Mouse (Mus musculus): ENCODE results near the gene Wdr35. TPM values are rescaled to one million over a fixed set of nuclear protein-coding genes. Genes with fewer than 3 reads are reported as not detected.

Wdr35 gene
- polyA plus RNA-seq, 1 experiment from 2014 or later: 22.8 TPM

DNA sequence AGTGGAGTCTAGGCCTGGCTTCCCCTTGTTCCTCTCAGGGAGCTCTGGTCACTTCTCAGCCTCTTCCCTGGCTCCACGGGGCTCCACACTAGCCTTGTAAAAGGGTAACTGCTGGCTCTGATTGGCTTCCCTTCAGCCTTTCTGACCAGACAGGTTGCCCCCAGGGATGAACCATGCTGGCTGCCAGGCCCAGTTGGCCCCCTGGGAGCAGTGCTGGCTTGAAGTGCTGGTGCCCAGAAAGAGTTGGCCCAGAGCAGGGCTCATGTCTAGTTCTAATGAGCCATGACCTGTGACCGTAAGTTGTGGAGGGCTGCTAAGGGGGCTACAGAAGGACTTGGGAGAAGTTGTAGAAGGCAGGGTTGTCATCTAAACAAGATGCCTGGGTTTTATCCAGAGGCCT is 80.3 kb downstream of the Wdr35 start:
- Histone ChIP-seq H3K4me2 (no peak overlapping the region), H3K27me3 (no peaks in the 10 kb centered on the region), H3K27ac (no peak overlapping the region), H3K4me3 (no peak overlapping the region), H3K4me1 (peaks cover 12% of the 10 kb centered on the region; the same call in 1 of the 2 replicates), H3K9ac (no peak overlapping the region), H3K36me3 (no peaks in the 10 kb centered on the region), H3K9me3 (no peaks in the 10 kb centered on the region)
- 71% methylated on average over 2 of the region's 2 CpGs for WGBS
- no peak for ATAC-seq (ENCODE audit: borderline replicate concordance, extremely low read depth, low FRiP score, low TSS enrichment)

DNA sequence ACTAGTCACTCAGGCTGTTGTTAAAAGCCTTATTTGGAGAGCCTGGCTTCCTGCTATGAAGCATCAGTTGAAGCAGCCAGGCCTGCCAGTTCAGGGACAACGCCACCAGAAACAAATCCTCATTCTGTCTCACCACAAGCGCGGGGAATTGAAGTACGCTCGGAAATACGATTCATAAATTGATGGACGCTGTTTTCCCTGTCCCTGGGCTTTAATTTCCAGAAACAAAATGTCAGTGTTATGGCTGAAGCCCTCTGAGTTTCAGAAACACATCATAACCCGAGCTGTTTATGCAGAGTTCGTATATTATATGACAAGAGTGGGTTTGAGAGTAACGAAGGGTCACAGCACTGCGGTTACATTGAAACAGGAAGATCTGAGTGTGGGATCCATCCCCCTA is 81.6 kb downstream of the Wdr35 start:
- Histone ChIP-seq H3K4me2 (no peak overlapping the region), H3K4me3 (no peak overlapping the region), H3K27ac (peak overlapping the region; percentile 11; the same call in 1 of the 2 replicates), H3K4me1 (peaks cover 12% of the 10 kb centered on the region; the same call in 1 of the 2 replicates), H3K9ac (no peak overlapping the region), H3K9me3 (no peaks in the 10 kb centered on the region), H3K36me3 (no peaks in the 10 kb centered on the region), H3K27me3 (no peaks in the 10 kb centered on the region)
- WGBS: 35% methylated on average over 11 of the region's 11 CpGs
- ATAC-seq (ENCODE audit: borderline replicate concordance, extremely low read depth, low FRiP score, low TSS enrichment): no peak

DNA sequence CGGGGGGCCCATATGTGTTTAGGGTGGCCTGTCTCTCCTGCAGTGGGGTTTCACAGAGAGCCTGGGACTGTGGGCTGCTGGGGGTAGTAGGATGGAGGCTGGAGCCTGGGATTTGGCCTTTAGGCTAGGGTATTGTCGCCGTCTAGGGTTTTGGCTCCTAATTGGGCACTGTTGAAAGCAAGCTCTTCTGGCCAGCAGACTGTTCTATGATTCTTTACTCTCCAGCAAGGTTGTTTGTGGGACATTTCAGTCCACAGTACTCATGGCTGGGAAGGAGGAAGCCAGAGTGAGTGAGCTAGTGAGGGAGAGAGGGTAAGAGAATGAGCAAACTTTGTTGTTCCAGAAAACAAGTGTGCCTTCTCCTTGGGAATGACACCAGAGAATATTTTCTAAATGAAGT is 85.8 kb downstream of the Wdr35 start:
- no peaks in the 10 kb centered on the region for H3K9me3 ChIP-seq
- H3K9ac ChIP-seq: no peak overlapping the region
- H3K27ac ChIP-seq: no peak overlapping the region
- no peak overlapping the region for H3K4me3 ChIP-seq
- no peak for ATAC-seq (ENCODE audit: borderline replicate concordance, extremely low read depth, low FRiP score, low TSS enrichment)
- 92% methylated on average over 3 of the region's 3 CpGs for WGBS
- H3K27me3 ChIP-seq: no peaks in the 10 kb centered on the region
- no peak overlapping the region for H3K4me2 ChIP-seq
- H3K36me3 ChIP-seq: no peaks in the 10 kb centered on the region
- H3K4me1 ChIP-seq: peaks cover 8% of the 10 kb centered on the region; the same call in 1 of the 2 replicates

DNA sequence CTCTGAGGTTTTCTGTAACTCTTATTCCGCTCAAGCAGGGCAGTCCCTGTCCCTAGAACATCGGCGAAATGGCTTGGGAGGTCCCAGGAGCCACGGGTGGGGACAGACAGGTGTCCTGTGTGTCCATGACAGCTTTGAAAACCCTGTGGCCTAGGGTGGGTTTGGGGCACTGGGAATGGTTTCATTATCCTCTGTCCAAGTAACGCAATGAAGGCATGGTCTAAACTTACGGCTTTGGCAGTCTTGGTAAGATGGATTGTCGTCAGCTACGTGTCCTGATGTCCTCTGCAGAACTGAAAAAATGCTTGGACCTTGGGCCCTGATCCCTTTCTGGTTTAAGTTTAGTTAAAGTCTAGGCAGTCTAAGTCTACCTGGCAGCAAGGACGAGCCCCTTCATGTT is 86.3 kb downstream of the Wdr35 start:
- Histone ChIP-seq H3K36me3 (no peaks in the 10 kb centered on the region), H3K4me2 (no peak overlapping the region), H3K27ac (no peak overlapping the region), H3K27me3 (no peaks in the 10 kb centered on the region), H3K4me3 (no peak overlapping the region), H3K9ac (no peak overlapping the region), H3K9me3 (no peaks in the 10 kb centered on the region), H3K4me1 (peaks cover 4% of the 10 kb centered on the region; the same call in 1 of the 2 replicates)
- WGBS: 82% methylated on average over 9 of the region's 9 CpGs
- no peak for ATAC-seq (ENCODE audit: borderline replicate concordance, extremely low read depth, low FRiP score, low TSS enrichment)

- Histone ChIP-seq H3K4me3 (no peak overlapping the region), H3K9ac (no peak overlapping the region), H3K4me1 (no peaks in the 10 kb centered on the region), H3K27me3 (no peaks in the 10 kb centered on the region), H3K9me3 (no peaks in the 10 kb centered on the region), H3K4me2 (no peak overlapping the region), H3K27ac (no peak overlapping the region), H3K36me3 (no peaks in the 10 kb centered on the region)
- 73% methylated on average over 6 of the region's 6 CpGs for WGBS
- ATAC-seq (ENCODE audit: borderline replicate concordance, extremely low read depth, low FRiP score, low TSS enrichment): no peak
These were observed 89.9 kb downstream of the Wdr35 start for GRCm38 (mm10) chr12:9063611-9064010.

DNA sequence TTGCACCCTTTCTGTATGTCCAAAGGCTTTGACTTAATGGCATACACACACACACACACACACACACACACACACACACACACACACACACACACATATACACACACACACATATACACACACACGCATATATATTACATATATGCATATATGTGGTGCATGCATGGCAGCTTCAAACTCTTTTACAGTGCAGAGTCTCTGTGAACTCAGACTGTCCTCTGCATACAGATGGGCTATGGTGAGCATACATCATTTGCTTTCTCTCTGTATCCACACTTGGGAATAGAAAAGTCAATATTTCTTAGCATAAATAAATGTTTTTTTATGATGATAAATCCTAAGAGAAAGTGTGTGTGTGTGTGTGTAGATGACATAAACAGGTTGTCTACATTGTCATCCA is 97.4 kb downstream of the Wdr35 start:
- no peak for ATAC-seq (ENCODE audit: borderline replicate concordance, extremely low read depth, low FRiP score, low TSS enrichment)
- Histone ChIP-seq H3K9me3 (no peaks in the 10 kb centered on the region), H3K27ac (no peak overlapping the region), H3K9ac (no peak overlapping the region), H3K36me3 (no peaks in the 10 kb centered on the region), H3K4me2 (no peak overlapping the region), H3K4me3 (no peak overlapping the region), H3K27me3 (no peaks in the 10 kb centered on the region), H3K4me1 (0 out of 2 replicates have a peak, but pooled peaks cover 3% of the 10 kb centered on the region)
- WGBS: 85% methylated on average over 1 of the region's 1 CpGs

DNA sequence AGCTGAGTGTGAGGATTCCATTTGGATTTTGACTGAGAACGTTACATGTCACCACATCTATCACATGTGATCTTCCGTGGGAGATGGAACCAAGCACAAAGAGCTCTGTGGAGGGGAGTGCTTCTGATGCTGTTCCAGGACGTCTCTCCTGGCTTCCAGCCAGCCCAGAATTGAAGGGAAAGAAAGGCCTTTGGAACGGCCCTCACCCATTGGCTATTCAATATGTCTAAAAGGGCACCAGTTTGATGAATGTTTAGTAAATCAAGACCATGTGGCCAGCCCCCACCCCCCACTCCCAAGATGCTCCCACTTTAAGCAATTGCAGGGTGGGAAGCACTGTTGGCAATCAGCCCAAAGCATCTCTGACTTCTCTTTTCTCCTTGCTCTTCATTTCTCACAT is 97.8 kb downstream of the Wdr35 start:
- Histone ChIP-seq H3K9ac (no peak overlapping the region), H3K27ac (no peak overlapping the region), H3K4me1 (0 out of 2 replicates have a peak, but pooled peaks cover 3% of the 10 kb centered on the region), H3K27me3 (no peaks in the 10 kb centered on the region), H3K4me2 (no peak overlapping the region), H3K9me3 (no peaks in the 10 kb centered on the region), H3K36me3 (no peaks in the 10 kb centered on the region), H3K4me3 (no peak overlapping the region)
- 37% methylated on average over 4 of the region's 4 CpGs for WGBS
- no peak for ATAC-seq (ENCODE audit: borderline replicate concordance, extremely low read depth, low FRiP score, low TSS enrichment)

- Histone ChIP-seq H3K9ac (no peak overlapping the region), H3K27me3 (no peaks in the 10 kb centered on the region), H3K4me2 (no peak overlapping the region), H3K36me3 (no peaks in the 10 kb centered on the region), H3K4me1 (no peaks in the 10 kb centered on the region), H3K4me3 (no peak overlapping the region), H3K9me3 (no peaks in the 10 kb centered on the region), H3K27ac (no peak overlapping the region)
- ATAC-seq (ENCODE audit: borderline replicate concordance, extremely low read depth, low FRiP score, low TSS enrichment): no peak
- 67% methylated on average over 3 of the region's 3 CpGs for WGBS
These were observed 103.9 kb downstream of the Wdr35 start for GRCm38 (mm10) chr12:9077554-9078125.

Other genes with a start within 250 kb of the Wdr35 start
- gene Sdc1, start 202.6 kb upstream of the Wdr35 start, polyA plus RNA-seq (2015; fragmentation: Nextera tagmentation; extraction: Ambion mirVana): 139 and 142 TPM in 2 replicates
- gene Laptm4a, start 52.2 kb upstream of the Wdr35 start, polyA plus RNA-seq (2015; fragmentation: Nextera tagmentation; extraction: Ambion mirVana): 335 and 336 TPM in 2 replicates
- 2.8 TPM in 2 replicates for gene Matn3, start 26.0 kb upstream of the Wdr35 start, polyA plus RNA-seq (2015; fragmentation: Nextera tagmentation; extraction: Ambion mirVana)
- 23.8 and 25.0 TPM in 2 replicates for gene Ttc32, start 56.1 kb downstream of the Wdr35 start, polyA plus RNA-seq (2015; fragmentation: Nextera tagmentation; extraction: Ambion mirVana)